Mouse (Mus musculus): Measurements from ENCODE around the gene Dynlrb1.

DNA sequence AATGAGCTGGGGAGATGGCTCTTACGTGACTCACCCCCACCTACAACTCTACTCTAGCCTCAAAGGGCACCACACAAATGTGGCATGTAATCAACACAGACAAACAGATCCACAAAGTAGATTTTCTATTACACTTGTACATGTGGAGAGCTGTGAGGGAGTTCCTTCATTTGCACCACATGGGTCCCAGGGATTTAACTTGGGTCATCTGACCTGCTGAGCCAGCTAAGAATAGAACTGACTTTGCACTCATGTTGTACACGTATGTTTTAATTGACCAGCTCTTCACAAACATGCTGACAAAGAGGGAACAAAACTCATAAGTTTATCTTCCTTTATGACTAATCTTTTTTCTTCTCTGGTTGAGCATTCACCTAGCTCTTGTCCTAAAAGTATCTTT is 13.2 kb upstream of the Dynlrb1 start:
- TF ChIP-seq CTCF (IDR thresholded peaks at IDR 0.05; ENCODE audit: control insufficient read depth, insufficient read depth, insufficient read length): no peak
- TF ChIP-seq MYOD1 (IDR thresholded peaks at IDR 0.05; ENCODE audit: control insufficient read depth, insufficient read length, low read depth): no peak
- no peak for TF ChIP-seq MYOG (IDR thresholded peaks at IDR 0.05; ENCODE audit: control insufficient read depth, extremely low read depth, insufficient read length)
- no peak for TF ChIP-seq MAX (IDR thresholded peaks at IDR 0.05)
- TF ChIP-seq FOSL1 (IDR thresholded peaks at IDR 0.05; ENCODE audit: insufficient read depth, low read length, poor library complexity, severe bottlenecking): no peak
- TF ChIP-seq USF1 (IDR thresholded peaks at IDR 0.05; ENCODE audit: low read depth): no peak
